Mouse (Mus musculus) small intestine, adult 2 months (tissue): ENCODE measurements around the gene Atp5g1.

ENCODE experiments used
- CTCF ChIP-seq: fragments of 200-500 bp; IDR thresholded peaks from 2 replicates; pipeline ENCODE4 v1.5.1; 2012; ENCODE audit warnings: low read depth, mild to moderate bottlenecking, control low read depth, inconsistent platforms, low read length, moderate library complexity, mixed read lengths; ENCODE audit not compliant: insufficient replicate concordance, insufficient read length; ENCODE audit errors: extremely low read depth
- POLR2A ChIP-seq: fragments of 200-500 bp; IDR thresholded peaks from 2 replicates; pipeline ENCODE4 v1.6.1; 2012; ENCODE audit warnings: low read depth, mild to moderate bottlenecking, control low read depth, inconsistent platforms, low read length, moderate library complexity

DNA sequence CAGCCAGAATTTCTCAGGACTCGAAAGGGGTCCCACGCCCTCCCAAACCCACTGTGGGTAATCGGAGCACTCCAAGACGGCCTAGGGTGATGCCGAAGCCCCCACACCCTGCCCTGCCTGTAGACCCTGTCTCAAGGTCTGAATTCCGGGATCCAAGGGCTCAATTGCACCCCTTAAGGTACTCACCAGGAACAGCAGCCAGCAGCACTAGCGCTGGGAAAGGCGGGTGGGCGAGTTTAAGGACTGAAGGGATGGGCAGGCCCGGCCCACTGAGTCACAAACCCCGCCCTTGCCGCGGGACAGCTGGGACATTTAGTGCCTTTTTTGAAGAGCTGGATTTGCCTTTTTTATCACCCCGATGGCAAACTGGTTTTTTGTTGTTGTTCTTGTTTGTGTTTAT lies 36.3 kb upstream of the Atp5g1 start, which contains the start of gene Calcoco2:
- TF ChIP-seq CTCF (no peak), POLR2A (no peak)
